Mouse (Mus musculus): ENCODE measurements around the gene Epb41. TPM values are rescaled to one million over a fixed set of nuclear protein-coding genes. Genes with fewer than 3 reads are reported as not detected.
A peak's percentile ranks its signal among the peaks of the same experiment; 100 is the strongest.

Epb41 gene
- total and polyA plus RNA-seq, 3 experiments: 129 to 560 (median 152) TPM

- H3K9me3 ChIP-seq (replicated peaks): peaks cover 37% of the 10 kb centered on the region
- 0 out of 2 replicates have a peak overlapping the region, but pooled peaks have one; percentile 16 for H3K4me3 ChIP-seq (ENCODE audit: low read depth, low read length)
- ATAC-seq (ENCODE audit: extremely low read depth, insufficient number of reproducible peaks, low FRiP score, poor library complexity, severe bottlenecking): no peak
- DNase-seq (ENCODE audit: low spot score): no peak
- H3K4me1 ChIP-seq (ENCODE audit: insufficient read depth, low read depth, low read length): peaks cover 29% of the 10 kb centered on the region
- TF ChIP-seq TAL1 (conservative IDR thresholded peaks at IDR 0.05; ENCODE audit: low read depth, low read length): no peak
- no peak for TF ChIP-seq GATA1 (IDR thresholded peaks at IDR 0.05; ENCODE audit: borderline replicate concordance, low read length)
- no peak for TF ChIP-seq CTCF (IDR thresholded peaks at IDR 0.05; ENCODE audit: low read depth, low read length)
- TF ChIP-seq POLR2AphosphoS5 (IDR thresholded peaks at IDR 0.05; ENCODE audit: insufficient replicate concordance, low read depth, low read length): no peak
- no peak for TF ChIP-seq GATA2 (IDR thresholded peaks at IDR 0.05; ENCODE audit: borderline replicate concordance, low read depth, low read length)
- H3K27me3 ChIP-seq (ENCODE audit: insufficient read depth, low read length): peaks cover 13% of the 10 kb centered on the region; the same call in 1 of the 2 replicates
- peaks cover 58% of the 10 kb centered on the region for H3K36me3 ChIP-seq (replicated peaks)
Observed at GRCm38 (mm10) chr4:131919506-131920140, 155.5 kb downstream of the Epb41 start.

- ATAC-seq (ENCODE audit: extremely low read depth, insufficient number of reproducible peaks, low FRiP score, poor library complexity, severe bottlenecking): no peak
- no peak overlapping the region; the same call in 1 of the 2 replicates for H3K4me3 ChIP-seq (ENCODE audit: low read depth, low read length)
- TF ChIP-seq POLR2AphosphoS5 (IDR thresholded peaks at IDR 0.05; ENCODE audit: insufficient replicate concordance, low read depth, low read length) (no peak), TAL1 (conservative IDR thresholded peaks at IDR 0.05; ENCODE audit: low read depth, low read length) (no peak), GATA1 (IDR thresholded peaks at IDR 0.05; ENCODE audit: borderline replicate concordance, low read length) (no peak), GATA2 (IDR thresholded peaks at IDR 0.05; ENCODE audit: borderline replicate concordance, low read depth, low read length) (no peak), CTCF (IDR thresholded peaks at IDR 0.05; ENCODE audit: low read depth, low read length) (no peak)
- H3K9me3 ChIP-seq (replicated peaks): peaks cover 37% of the 10 kb centered on the region
- peaks cover 17% of the 10 kb centered on the region for H3K27me3 ChIP-seq (ENCODE audit: insufficient read depth, low read length)
- DNase-seq (ENCODE audit: low spot score): no peak
- H3K4me1 ChIP-seq (ENCODE audit: insufficient read depth, low read depth, low read length): peaks cover 29% of the 10 kb centered on the region
- peaks cover 51% of the 10 kb centered on the region for H3K36me3 ChIP-seq (replicated peaks)
Observed at GRCm38 (mm10) chr4:131918711-131919500, 156.2 kb downstream of the Epb41 start.

- no peak for ATAC-seq (ENCODE audit: extremely low read depth, insufficient number of reproducible peaks, low FRiP score, poor library complexity, severe bottlenecking)
- peaks cover 29% of the 10 kb centered on the region for H3K4me1 ChIP-seq (ENCODE audit: insufficient read depth, low read depth, low read length)
- TF ChIP-seq CTCF (IDR thresholded peaks at IDR 0.05; ENCODE audit: low read depth, low read length) (no peak), TAL1 (conservative IDR thresholded peaks at IDR 0.05; ENCODE audit: low read depth, low read length) (no peak), GATA2 (IDR thresholded peaks at IDR 0.05; ENCODE audit: borderline replicate concordance, low read depth, low read length) (no peak), POLR2AphosphoS5 (IDR thresholded peaks at IDR 0.05; ENCODE audit: insufficient replicate concordance, low read depth, low read length) (no peak), GATA1 (IDR thresholded peaks at IDR 0.05; ENCODE audit: borderline replicate concordance, low read length) (no peak)
Observed at GRCm38 (mm10) chr4:131918026-131918533, 157.0 kb downstream of the Epb41 start.

GRCm38 (mm10) chr4:131917010-131917555 lies 158.0 kb downstream of the Epb41 start:
- TF ChIP-seq CTCF (IDR thresholded peaks at IDR 0.05; ENCODE audit: low read depth, low read length): no peak
- TF ChIP-seq GATA1 (IDR thresholded peaks at IDR 0.05; ENCODE audit: borderline replicate concordance, low read length): no peak
- no peak for TF ChIP-seq GATA2 (IDR thresholded peaks at IDR 0.05; ENCODE audit: borderline replicate concordance, low read depth, low read length)
- no peak for ATAC-seq (ENCODE audit: extremely low read depth, insufficient number of reproducible peaks, low FRiP score, poor library complexity, severe bottlenecking)
- peaks cover 33% of the 10 kb centered on the region for H3K36me3 ChIP-seq (replicated peaks)
- no peak overlapping the region for H3K4me3 ChIP-seq (ENCODE audit: low read depth, low read length)
- peaks cover 29% of the 10 kb centered on the region for H3K4me1 ChIP-seq (ENCODE audit: insufficient read depth, low read depth, low read length)
- H3K9me3 ChIP-seq (replicated peaks): peaks cover 26% of the 10 kb centered on the region
- no peak for DNase-seq (ENCODE audit: low spot score)
- H3K27me3 ChIP-seq (ENCODE audit: insufficient read depth, low read length): peaks cover 26% of the 10 kb centered on the region

More at GRCm38 (mm10) chr4:131918026-131918533, 157.0 kb downstream of the Epb41 start:
- Histone ChIP-seq H3K9me3 (replicated peaks) (peaks cover 36% of the 10 kb centered on the region), H3K27me3 (ENCODE audit: insufficient read depth, low read length) (peaks cover 25% of the 10 kb centered on the region), H3K36me3 (replicated peaks) (peaks cover 43% of the 10 kb centered on the region), H3K4me3 (ENCODE audit: low read depth, low read length) (no peak overlapping the region)
- DNase-seq (ENCODE audit: low spot score): no peak

GRCm38 (mm10) chr4:131916425-131916824 lies 158.7 kb downstream of the Epb41 start:
- H3K4me3 ChIP-seq (ENCODE audit: low read depth, low read length): no peak overlapping the region
- TF ChIP-seq GATA2 (IDR thresholded peaks at IDR 0.05; ENCODE audit: borderline replicate concordance, low read depth, low read length) (no peak), CTCF (IDR thresholded peaks at IDR 0.05; ENCODE audit: low read depth, low read length) (peak; percentile 95)
- H3K36me3 ChIP-seq (replicated peaks): peaks cover 26% of the 10 kb centered on the region
- H3K27me3 ChIP-seq (ENCODE audit: insufficient read depth, low read length): peaks cover 26% of the 10 kb centered on the region
- DNase-seq (ENCODE audit: low spot score) (peak; percentile 58), ATAC-seq (ENCODE audit: extremely low read depth, insufficient number of reproducible peaks, low FRiP score, poor library complexity, severe bottlenecking) (no peak; the same call in 1 of the 2 replicates)
- peaks cover 29% of the 10 kb centered on the region for H3K4me1 ChIP-seq (ENCODE audit: insufficient read depth, low read depth, low read length)
- peaks cover 19% of the 10 kb centered on the region for H3K9me3 ChIP-seq (replicated peaks)

- Histone ChIP-seq H3K27me3 (ENCODE audit: insufficient read depth, low read length) (peaks cover 26% of the 10 kb centered on the region), H3K4me1 (ENCODE audit: insufficient read depth, low read depth, low read length) (peaks cover 29% of the 10 kb centered on the region), H3K4me3 (ENCODE audit: low read depth, low read length) (no peak overlapping the region), H3K36me3 (replicated peaks) (peaks cover 21% of the 10 kb centered on the region), H3K9me3 (replicated peaks) (peaks cover 14% of the 10 kb centered on the region)
- TF ChIP-seq GATA2 (IDR thresholded peaks at IDR 0.05; ENCODE audit: borderline replicate concordance, low read depth, low read length): no peak
- TF ChIP-seq TAL1 (conservative IDR thresholded peaks at IDR 0.05; ENCODE audit: low read depth, low read length): no peak
- no peak for TF ChIP-seq POLR2AphosphoS5 (IDR thresholded peaks at IDR 0.05; ENCODE audit: insufficient replicate concordance, low read depth, low read length)
- TF ChIP-seq CTCF (IDR thresholded peaks at IDR 0.05; ENCODE audit: low read depth, low read length): no peak
- TF ChIP-seq GATA1 (IDR thresholded peaks at IDR 0.05; ENCODE audit: borderline replicate concordance, low read length): no peak
- ATAC-seq (ENCODE audit: extremely low read depth, insufficient number of reproducible peaks, low FRiP score, poor library complexity, severe bottlenecking) (no peak), DNase-seq (ENCODE audit: low spot score) (no peak)
Observed at GRCm38 (mm10) chr4:131915821-131916328, 159.2 kb downstream of the Epb41 start.
